Mouse (Mus musculus) MEL (cell line): ENCODE data around the gene Slc45a1. TPM values are rescaled to one million over a fixed set of nuclear protein-coding genes. Genes with fewer than 3 reads are reported as not detected.
A peak's percentile ranks its signal among the peaks of the same experiment; 100 is the strongest.

Experiments
- DNase-seq: peaks from one replicate; pipeline ENCODE4 v3.0.0; 2011; ENCODE audit warnings: low read depth, low spot score
- H3K27ac ChIP-seq: 2 replicates; pipeline ENCODE4 v1.5.1; 2012; ENCODE audit warnings: low read depth, mild to moderate bottlenecking, control low read depth, low read length, moderate library complexity; ENCODE audit not compliant: control insufficient read depth
- H3K27me3 ChIP-seq, 2 experiments: fragments of 150-350 bp in 1 of 2; sonication (generic) in 1 of 2; 2 replicates each; pipeline ENCODE4 v1.6.1; 2012; ENCODE audit warnings: low read length in 2 of 2, mild to moderate bottlenecking in 2 of 2, improper control_type of control experiment in 1 of 2, moderate library complexity in 1 of 2; ENCODE audit not compliant: insufficient read depth in 2 of 2, control insufficient read depth in 1 of 2
- H3K36me3 ChIP-seq, 2 experiments: 2 replicates each; pipeline ENCODE4 v1.6.1; 2012 to 2014; ENCODE audit warnings: low read length in 2 of 2, improper control_type of control experiment in 1 of 2, inconsistent platforms in 1 of 2, mild to moderate bottlenecking in 1 of 2; ENCODE audit not compliant: insufficient read depth in 2 of 2, control insufficient read depth in 1 of 2
- H3K4me1 ChIP-seq, 2 experiments: fragments of 150-350 bp in 1 of 2; sonication (generic) in 1 of 2; 2 replicates each; pipeline ENCODE4 v1.6.1; 2012; ENCODE audit warnings: low read length in 2 of 2, improper control_type of control experiment in 1 of 2, mild to moderate bottlenecking in 1 of 2; ENCODE audit not compliant: insufficient read depth in 2 of 2, control insufficient read depth in 1 of 2
- H3K4me3 ChIP-seq, 2 experiments: fragments of 150-350 bp in 1 of 2; sonication (generic) in 1 of 2; 2 replicates each; pipeline ENCODE4 v1.5.1; 2012; ENCODE audit warnings: low read depth in 2 of 2, low read length in 2 of 2, mild to moderate bottlenecking in 2 of 2, moderate library complexity in 2 of 2, control low read depth in 1 of 2, improper control_type of control experiment in 1 of 2; ENCODE audit not compliant: control insufficient read depth in 1 of 2, insufficient read depth in 1 of 2
- H3K79me2 ChIP-seq: 2 replicates; pipeline ENCODE4 v1.6.1; 2012; ENCODE audit warnings: mild to moderate bottlenecking, low read length, moderate library complexity; ENCODE audit not compliant: control insufficient read depth, poor library complexity, insufficient read depth
- H3K9ac ChIP-seq: 2 replicates; pipeline ENCODE4 v1.6.1; 2012; ENCODE audit warnings: low read depth, mild to moderate bottlenecking, control low read depth, low read length, moderate library complexity; ENCODE audit not compliant: control insufficient read depth, poor library complexity, severe bottlenecking
- H3K9me3 ChIP-seq: fragments of 150-350 bp; sonication (generic); replicated peaks from 2 replicates; pipeline ENCODE4 v1.6.1; 2012; ENCODE audit warnings: mild to moderate bottlenecking, low read length, improper control_type of control experiment, moderate library complexity; ENCODE audit not compliant: insufficient read depth
- CHD1 ChIP-seq: IDR thresholded peaks from 2 replicates; pipeline ENCODE4 v1.6.1; 2012; ENCODE audit warnings: low read depth, mild to moderate bottlenecking, inconsistent platforms, low read length, improper control_type of control experiment
- CHD2 ChIP-seq: IDR thresholded peaks from 2 replicates; pipeline ENCODE4 v1.6.1; 2011; ENCODE audit warnings: low read length, improper control_type of control experiment
- CTCF ChIP-seq, 3 experiments: IDR thresholded peaks in 2 of 3; conservative IDR thresholded peaks in 1 of 3; 2 replicates each; pipeline ENCODE4 v1.5.1; 2011 to 2012; ENCODE audit warnings: low read length in 3 of 3, low read depth in 2 of 3, mild to moderate bottlenecking in 2 of 3, improper control_type of control experiment in 1 of 3, inconsistent platforms in 1 of 3, mixed read lengths in 1 of 3, moderate library complexity in 1 of 3; ENCODE audit not compliant: control insufficient read depth in 1 of 3, insufficient read depth in 1 of 3, poor library complexity in 1 of 3, severe bottlenecking in 1 of 3
- E2F4 ChIP-seq: IDR thresholded peaks from 2 replicates; pipeline ENCODE4 v1.6.1; 2011; ENCODE audit warnings: low read depth, low read length, improper control_type of control experiment, borderline replicate concordance
- EP300 ChIP-seq, 2 experiments: IDR thresholded peaks; 2 replicates each; pipeline ENCODE4 v1.6.1; 2011; ENCODE audit warnings: improper control_type of control experiment in 2 of 2, low read length in 2 of 2, low read depth in 1 of 2, mild to moderate bottlenecking in 1 of 2
- ETS1 ChIP-seq: IDR thresholded peaks from 2 replicates; pipeline ENCODE4 v1.6.1; 2012; ENCODE audit warnings: low read depth, mild to moderate bottlenecking, inconsistent platforms, low read length, improper control_type of control experiment, moderate library complexity
- GABPA ChIP-seq: IDR thresholded peaks from 2 replicates; pipeline ENCODE4 v1.6.1; 2012; ENCODE audit warnings: low read depth, mild to moderate bottlenecking, inconsistent platforms, low read length, improper control_type of control experiment, moderate library complexity
- GATA1 ChIP-seq: IDR thresholded peaks from 2 replicates; pipeline ENCODE4 v1.6.1; 2011; ENCODE audit warnings: low read depth, low read length, improper control_type of control experiment
- HCFC1 ChIP-seq: IDR thresholded peaks from 2 replicates; pipeline ENCODE4 v1.6.1; 2012; ENCODE audit warnings: low read depth, mild to moderate bottlenecking, inconsistent platforms, low read length, improper control_type of control experiment, moderate library complexity
- JUND ChIP-seq: IDR thresholded peaks from 2 replicates; pipeline ENCODE4 v1.6.1; 2011; ENCODE audit warnings: low read depth, mild to moderate bottlenecking, improper control_type of control experiment, low read length
- KAT2A ChIP-seq: conservative IDR thresholded peaks from 2 replicates; pipeline ENCODE4 v1.6.1; 2012; ENCODE audit warnings: low read depth, low read length, improper control_type of control experiment, inconsistent platforms
- MAFK ChIP-seq: IDR thresholded peaks from 2 replicates; pipeline ENCODE4 v1.6.1; 2011; ENCODE audit warnings: low read depth, mild to moderate bottlenecking, low read length, improper control_type of control experiment, borderline replicate concordance
- MAX ChIP-seq: IDR thresholded peaks from 2 replicates; pipeline ENCODE4 v1.6.1; 2011; ENCODE audit warnings: low read length, improper control_type of control experiment
- MAZ ChIP-seq: IDR thresholded peaks from 2 replicates; pipeline ENCODE4 v1.6.1; 2012; ENCODE audit warnings: low read depth, mild to moderate bottlenecking, inconsistent platforms, low read length, improper control_type of control experiment
- MXI1 ChIP-seq: IDR thresholded peaks from 2 replicates; pipeline ENCODE4 v1.6.1; 2011; ENCODE audit warnings: mild to moderate bottlenecking, low read depth, low read length, improper control_type of control experiment
- MYB ChIP-seq: IDR thresholded peaks from 2 replicates; pipeline ENCODE4 v1.6.1; 2011; ENCODE audit warnings: mild to moderate bottlenecking, low read depth, low read length, improper control_type of control experiment
- MYC ChIP-seq: IDR thresholded peaks from 2 replicates; pipeline ENCODE4 v1.6.1; 2011; ENCODE audit warnings: low read depth, mild to moderate bottlenecking, low read length, improper control_type of control experiment, moderate library complexity
- NRF1 ChIP-seq: IDR thresholded peaks from 2 replicates; pipeline ENCODE4 v1.6.1; 2014; ENCODE audit warnings: low read depth, mild to moderate bottlenecking, inconsistent platforms, low read length, improper control_type of control experiment, moderate library complexity; ENCODE audit not compliant: poor library complexity, insufficient read depth, severe bottlenecking
- POLR2AphosphoS2 ChIP-seq: IDR thresholded peaks from 2 replicates; pipeline ENCODE4 v1.6.1; 2011; ENCODE audit warnings: low read length, improper control_type of control experiment
- POLR2AphosphoS5 ChIP-seq: IDR thresholded peaks from 2 replicates; pipeline ENCODE4 v1.6.1; 2012; ENCODE audit warnings: low read depth, borderline replicate concordance, mild to moderate bottlenecking, inconsistent platforms, low read length, moderate library complexity, mixed read lengths
- RAD21 ChIP-seq: IDR thresholded peaks from 2 replicates; pipeline ENCODE4 v1.6.1; 2011; ENCODE audit warnings: mild to moderate bottlenecking, low read depth, low read length, improper control_type of control experiment
- RCOR1 ChIP-seq: IDR thresholded peaks from 2 replicates; pipeline ENCODE4 v1.6.1; 2012; ENCODE audit warnings: low read depth, mild to moderate bottlenecking, inconsistent platforms, low read length, improper control_type of control experiment
- SIN3A ChIP-seq: IDR thresholded peaks from 2 replicates; pipeline ENCODE4 v1.6.1; 2012; ENCODE audit warnings: low read length, improper control_type of control experiment, inconsistent platforms
- SMC3 ChIP-seq: IDR thresholded peaks from 2 replicates; pipeline ENCODE4 v1.6.1; 2011; ENCODE audit warnings: low read depth, low read length, improper control_type of control experiment
- TBP ChIP-seq: IDR thresholded peaks from 2 replicates; pipeline ENCODE4 v1.8.0; 2011; ENCODE audit warnings: low read depth, low read length, improper control_type of control experiment
- TCF12 ChIP-seq: IDR thresholded peaks from 2 replicates; pipeline ENCODE4 v1.6.1; 2014; ENCODE audit warnings: low read depth, mild to moderate bottlenecking, inconsistent platforms, low read length, improper control_type of control experiment, moderate library complexity
- USF2 ChIP-seq, 2 experiments: IDR thresholded peaks; 2 replicates each; pipeline ENCODE4 v1.6.1; 2011 to 2012; ENCODE audit warnings: improper control_type of control experiment in 2 of 2, low read length in 2 of 2, borderline replicate concordance in 1 of 2, inconsistent platforms in 1 of 2, low read depth in 1 of 2, mild to moderate bottlenecking in 1 of 2; ENCODE audit not compliant: insufficient read depth in 1 of 2
- ZC3H11A ChIP-seq: IDR thresholded peaks from 2 replicates; pipeline ENCODE4 v1.6.1; 2012; ENCODE audit warnings: low read depth, mild to moderate bottlenecking, inconsistent platforms, low read length, improper control_type of control experiment
- ZKSCAN1 ChIP-seq: IDR thresholded peaks from 2 replicates; pipeline ENCODE4 v1.6.1; 2012; ENCODE audit warnings: low read depth, mild to moderate bottlenecking, inconsistent platforms, low read length, improper control_type of control experiment, moderate library complexity
- ZMIZ1 ChIP-seq: IDR thresholded peaks from 2 replicates; pipeline ENCODE4 v1.6.1; 2012; ENCODE audit warnings: low read depth, mild to moderate bottlenecking, inconsistent platforms, low read length, improper control_type of control experiment, moderate library complexity
- polyA plus RNA-seq, 2 experiments: library from polyadenylated mRNA; stranded (reverse) in 1 of 2; unstranded in 1 of 2; fragments of >175 nt in 1 of 2; fragments of >200 nt in 1 of 2; gene quantifications; 2 replicates each; pipeline versions ENCODE4 v1.2.1 to v1.2.4; 2012; ENCODE audit warnings: low replicate concordance in 2 of 2, low read depth in 1 of 2; ENCODE audit not compliant: insufficient read length in 2 of 2, insufficient read depth in 1 of 2, missing spikeins in 1 of 2
- total RNA-seq: library from RNA; depleted of rRNA; stranded (reverse); fragments of 300-350 nt; gene quantifications from 2 replicates; pipeline ENCODE4 v1.2.3, GENCODE M21; 2012

The Slc45a1 gene
- total and polyA plus RNA-seq, 3 experiments, result not detected

GRCm38 (mm10) chr4:150692861-150693403 lies 41.0 kb upstream of the Slc45a1 start (continued):
- TF ChIP-seq RAD21 (peak; percentile 9), ETS1 (no peak), CHD1 (no peak), MAZ (no peak), MAX (no peak), MYB (no peak), MYC (no peak), KAT2A (no peak), USF2 (IDR thresholded peaks at IDR 0.05; ENCODE audit: borderline replicate concordance in 1 of 2, insufficient read depth in 1 of 2, low read depth in 1 of 2, low read length in 2 of 2) (no peak), TCF12 (0 out of 2 replicates have a peak, but pooled peaks have one; percentile 16), ZC3H11A (no peak), HCFC1 (no peak), CHD2 (no peak), MAFK (no peak), ZKSCAN1 (no peak), POLR2AphosphoS5 (no peak), NRF1 (no peak), JUND (no peak), GABPA (no peak), ZMIZ1 (no peak), TBP (no peak), SMC3 (peak; percentile 34)

DNA sequence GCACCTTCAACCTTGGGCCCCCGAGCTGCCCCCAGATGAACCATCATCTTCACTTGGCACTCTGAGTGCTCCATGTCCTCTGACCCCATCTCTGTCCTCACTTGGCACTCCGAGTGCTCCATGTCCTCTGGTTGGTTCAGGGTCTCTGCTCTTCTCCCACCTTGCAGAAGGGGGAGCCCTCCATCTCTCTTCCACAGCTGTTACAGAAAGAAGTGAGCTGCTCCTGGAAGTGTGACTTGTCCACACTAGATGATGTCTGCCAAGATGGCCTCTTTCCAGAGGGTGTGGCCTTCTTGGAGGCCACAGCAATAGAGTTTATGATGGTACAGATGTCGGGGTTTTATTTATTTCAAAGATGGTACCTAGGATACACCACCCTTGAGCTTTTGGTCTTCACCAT lies 38.8 kb upstream of the Slc45a1 start:
- Histone ChIP-seq H3K4me1 (peaks cover 0 to 16% of the 10 kb centered on the region in 2 experiments; a peak in 2 of 4 replicates), H3K79me2 (no peaks in the 10 kb centered on the region), H3K9me3 (no peaks in the 10 kb centered on the region), H3K27ac (no peak overlapping the region), H3K4me3 (no peak overlapping the region), H3K36me3 (peaks cover 0 to 2% of the 10 kb centered on the region in 2 experiments; a peak in 1 of 4 replicates), H3K9ac (no peak overlapping the region), H3K27me3 (no peaks in the 10 kb centered on the region; a peak in 1 of 4 replicates)
- DNase-seq, result no peak
- TF ChIP-seq TCF12 (no peak), SMC3 (peak; percentile 39), SIN3A (no peak), E2F4 (no peak), RAD21 (peak; percentile 33), HCFC1 (no peak), GATA1 (no peak), CTCF (IDR thresholded peaks at IDR 0.05 in 2 of 3, conservative IDR thresholded peaks at IDR 0.05 in 1 of 3; ENCODE audit: control insufficient read depth in 1 of 3, insufficient read depth in 1 of 3, low read depth in 2 of 3, low read length in 3 of 3, poor library complexity in 1 of 3, severe bottlenecking in 1 of 3) (peak; percentile 21 to 42 (median 28); a peak in 4 of 6 replicates), MXI1 (no peak), ZMIZ1 (no peak), EP300 (IDR thresholded peaks at IDR 0.05; ENCODE audit: low read depth in 1 of 2, low read length in 2 of 2) (no peak), POLR2AphosphoS2 (no peak), RCOR1 (no peak)
